Mouse (Mus musculus) WW6 (cell line): ENCODE data around the gene Kctd12b.
A peak's percentile ranks its signal among the peaks of the same experiment; 100 is the strongest.
"Not testable (repeated sequence)": the region's sequence is repeated elsewhere in the genome, so short reads cannot be mapped to it uniquely, and the experiment has no call there.

Experiments
- DNase-seq: peaks from one replicate; pipeline ENCODE4 v3.0.0-alpha.2; 2013; ENCODE audit warnings: low read depth, low spot score

The Kctd12b gene

GRCm38 (mm10) chrX:153695782-153696395 is at the start of gene Kctd12b:
TSS of gene Kctd12b (minus strand) at chrX:153696391.
- no peak for DNase-seq

GRCm38 (mm10) chrX:153742493-153742892 is 46.3 kb upstream of the Kctd12b start:
- DNase-seq = no peak

GRCm38 (mm10) chrX:153735697-153736096 is 39.5 kb upstream of the Kctd12b start:
- no peak for DNase-seq

- DNase-seq = no peak
Measured at GRCm38 (mm10) chrX:153724400-153724799, 28.2 kb upstream of the Kctd12b start.

- DNase-seq = no peak
Measured at GRCm38 (mm10) chrX:153723110-153723916, 27.1 kb upstream of the Kctd12b start, which contains the start of gene Nbdy. TSS of gene Nbdy (plus strand) at chrX:153723590.

- no peak for DNase-seq
Measured at GRCm38 (mm10) chrX:153719602-153720001, 23.4 kb upstream of the Kctd12b start.

GRCm38 (mm10) chrX:153716716-153717115 is 20.5 kb upstream of the Kctd12b start:
- no peak for DNase-seq

GRCm38 (mm10) chrX:153707735-153708134 is 11.5 kb upstream of the Kctd12b start:
- no peak for DNase-seq

- no peak for DNase-seq
Measured at GRCm38 (mm10) chrX:153700463-153700862, 4.3 kb upstream of the Kctd12b start.

GRCm38 (mm10) chrX:153668233-153668632 is 28.0 kb downstream of the Kctd12b start:
- DNase-seq = not testable (repeated sequence)

GRCm38 (mm10) chrX:153664903-153665302 is 31.3 kb downstream of the Kctd12b start:
- DNase-seq = no peak

- no peak for DNase-seq
Measured at GRCm38 (mm10) chrX:153656949-153657348, 39.2 kb downstream of the Kctd12b start.

GRCm38 (mm10) chrX:153640615-153641014 is 55.6 kb downstream of the Kctd12b start:
- peak; percentile 1 for DNase-seq

GRCm38 (mm10) chrX:153636247-153636646 is 59.9 kb downstream of the Kctd12b start:
- no peak for DNase-seq
